Mouse (Mus musculus) thymus, postnatal 36 days (tissue): ENCODE data around the gene Osbp2.

Experiments used
- DNase-seq, 2 experiments: peaks; one replicate each; pipeline ENCODE4 v3.0.0; 2022; ENCODE audit warnings: mixed read lengths in 2 of 2

Gene Osbp2

GRCm38 (mm10) chr11:3697441-3697840 is 166.3 kb downstream of the Osbp2 start:
- no peak for DNase-seq

- no peak for DNase-seq
These were observed 167.6 kb downstream of the Osbp2 start for GRCm38 (mm10) chr11:3696086-3696616.

GRCm38 (mm10) chr11:3691746-3692145 is 172.0 kb downstream of the Osbp2 start:
- no peak for DNase-seq

GRCm38 (mm10) chr11:3686885-3687284 is 176.8 kb downstream of the Osbp2 start:
- DNase-seq: no peak

- no peak for DNase-seq
These were observed 177.4 kb downstream of the Osbp2 start for GRCm38 (mm10) chr11:3686318-3686717.

GRCm38 (mm10) chr11:3685431-3685830 is 178.3 kb downstream of the Osbp2 start:
- no peak for DNase-seq

GRCm38 (mm10) chr11:3684723-3685430 is 178.8 kb downstream of the Osbp2 start:
- no peak for DNase-seq

GRCm38 (mm10) chr11:3684232-3684631 is 179.5 kb downstream of the Osbp2 start:
- DNase-seq: no peak

- no peak for DNase-seq
These were observed 180.0 kb downstream of the Osbp2 start for GRCm38 (mm10) chr11:3683696-3684095.

GRCm38 (mm10) chr11:3679771-3680170 is 183.9 kb downstream of the Osbp2 start:
- DNase-seq: no peak

GRCm38 (mm10) chr11:3677204-3677603 is 186.5 kb downstream of the Osbp2 start:
- DNase-seq: no peak

GRCm38 (mm10) chr11:3676423-3676822 is 187.3 kb downstream of the Osbp2 start:
- no peak for DNase-seq

- DNase-seq: no peak
These were observed 189.2 kb downstream of the Osbp2 start for GRCm38 (mm10) chr11:3674545-3674944.

- DNase-seq: no peak
These were observed 192.6 kb downstream of the Osbp2 start for GRCm38 (mm10) chr11:3671000-3671628.

- DNase-seq: no peak
These were observed 193.9 kb downstream of the Osbp2 start for GRCm38 (mm10) chr11:3669849-3670248.

GRCm38 (mm10) chr11:3668768-3669167 is 194.9 kb downstream of the Osbp2 start:
- no peak for DNase-seq

GRCm38 (mm10) chr11:3667506-3667905 is 196.2 kb downstream of the Osbp2 start:
- no peak for DNase-seq

GRCm38 (mm10) chr11:3661964-3662363 is 201.7 kb downstream of the Osbp2 start:
- no peak for DNase-seq
